Mouse (Mus musculus) layer of hippocampus, postnatal 36 days (tissue): ENCODE results near the gene Fam19a3. TPM values are rescaled to one million over a fixed set of nuclear protein-coding genes. Genes with fewer than 3 reads are reported as not detected.
"Not testable (repeated sequence)": the region's sequence is repeated elsewhere in the genome, so short reads cannot be mapped to it uniquely, and the experiment has no call there.

ENCODE experiments used
- DNase-seq, 2 experiments: peaks; one replicate each; pipeline ENCODE4 v3.0.0; 2022
- total RNA-seq, 2 experiments: library from RNA; stranded (reverse); gene quantifications; 2 replicates each; pipeline ENCODE4 v1.2.3; 2021

The Fam19a3 gene
- total RNA-seq: not detected

- no peak for DNase-seq
Measured at GRCm38 (mm10) chr3:104781471-104781903, at the start of gene Fam19a3. TSS of gene Fam19a3 (minus strand) at chr3:104781840.

DNA sequence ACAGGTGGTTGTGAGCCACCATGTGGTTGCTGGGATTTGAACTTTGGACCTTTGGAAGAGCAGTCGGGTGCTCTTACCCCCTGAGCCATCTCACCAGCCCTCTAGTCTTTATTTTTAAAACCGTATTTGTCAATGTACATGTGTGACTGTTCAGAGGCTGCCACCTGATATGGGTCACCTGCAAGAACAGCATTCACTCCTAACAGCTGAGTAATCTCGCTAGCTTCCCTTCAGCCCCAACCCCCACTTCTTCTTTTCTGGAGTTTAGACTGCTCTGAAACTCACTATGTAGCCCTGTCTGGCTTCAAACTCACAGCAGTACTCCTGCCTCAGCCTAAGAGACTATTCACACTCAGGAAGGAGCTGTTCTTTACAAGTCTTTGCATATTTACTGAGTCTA is 40.8 kb upstream of the Fam19a3 start:
- no peak for DNase-seq

- DNase-seq: no peak
Measured at GRCm38 (mm10) chr3:104820426-104820825, 38.8 kb upstream of the Fam19a3 start.

DNA sequence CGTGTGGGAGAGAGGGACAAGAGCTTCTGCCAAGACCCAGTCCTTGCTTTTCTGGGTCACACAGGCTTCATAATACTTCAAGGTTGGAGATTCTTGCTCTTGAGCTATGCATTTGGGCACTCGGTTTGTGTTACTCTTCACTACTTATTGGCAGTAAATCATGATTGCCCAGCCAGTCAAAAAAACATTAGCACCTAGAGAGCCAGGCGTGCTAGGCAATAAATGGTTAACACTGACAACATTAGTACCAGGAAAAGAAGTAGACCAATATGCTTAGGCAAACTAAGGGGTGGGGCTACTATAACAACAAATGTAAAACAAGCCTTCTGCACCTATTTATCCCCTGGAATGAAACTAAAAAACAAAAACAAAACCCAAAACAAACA is 37.1 kb upstream of the Fam19a3 start:
- no peak for DNase-seq

- DNase-seq: peak; percentile 29 to 31
Measured at GRCm38 (mm10) chr3:104817991-104818748, 36.5 kb upstream of the Fam19a3 start, which contains the start of gene Mov10. TSS of gene Mov10 (minus strand) at chr3:104818563.

GRCm38 (mm10) chr3:104817481-104817990 is 35.9 kb upstream of the Fam19a3 start:
- DNase-seq: peak; percentile 39 to 51

GRCm38 (mm10) chr3:104816130-104816529 is 34.5 kb upstream of the Fam19a3 start:
- no peak for DNase-seq

DNA sequence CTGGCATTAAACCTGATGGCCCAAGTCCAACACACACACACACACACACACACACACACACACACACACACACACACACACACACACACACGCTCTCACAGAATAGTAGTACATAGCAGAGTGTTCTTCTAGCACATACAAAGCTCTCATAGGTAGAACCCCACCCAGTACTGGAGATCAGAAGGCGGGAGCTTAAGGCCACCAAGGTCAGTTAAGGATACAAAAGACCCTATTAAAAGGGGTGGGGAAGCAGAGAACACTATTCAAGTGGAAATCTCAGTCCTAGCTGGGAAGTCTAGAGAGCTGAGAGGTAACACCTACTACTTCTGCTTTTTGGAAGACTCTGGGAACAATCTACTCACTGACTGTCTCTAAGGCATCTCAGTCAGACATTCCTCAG is 33.7 kb upstream of the Fam19a3 start:
- no peak for DNase-seq

DNA sequence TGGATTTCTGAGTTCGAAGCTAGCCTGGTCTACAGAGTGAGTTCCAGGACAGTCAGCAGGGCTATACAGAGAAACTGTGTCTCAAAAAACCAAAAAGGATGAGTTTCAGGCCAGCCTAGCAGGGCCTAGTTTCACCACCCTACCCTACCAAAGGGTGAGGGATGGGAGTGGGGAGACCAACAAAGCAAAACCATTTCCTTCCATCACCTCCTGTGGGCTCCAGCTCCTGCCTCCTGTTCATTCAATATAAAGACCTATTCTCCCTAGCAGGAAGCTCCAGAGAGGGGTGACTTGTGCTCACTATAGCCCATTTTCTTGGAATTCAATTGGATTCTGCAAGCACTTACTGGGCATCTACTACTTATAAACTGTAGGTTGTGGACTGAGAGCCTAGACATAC is 33.1 kb upstream of the Fam19a3 start:
- DNase-seq: no peak

GRCm38 (mm10) chr3:104813227-104813626 is 31.6 kb upstream of the Fam19a3 start:
- DNase-seq: not testable (repeated sequence)

GRCm38 (mm10) chr3:104812254-104812653 is 30.6 kb upstream of the Fam19a3 start:
- no peak for DNase-seq

- no peak for DNase-seq
Measured at GRCm38 (mm10) chr3:104811752-104812151, 30.1 kb upstream of the Fam19a3 start.

- DNase-seq: no peak
Measured at GRCm38 (mm10) chr3:104805539-104805938, 23.9 kb upstream of the Fam19a3 start.

GRCm38 (mm10) chr3:104804312-104804711 is 22.7 kb upstream of the Fam19a3 start:
- no peak for DNase-seq

GRCm38 (mm10) chr3:104801481-104801880 is 19.8 kb upstream of the Fam19a3 start:
- no peak for DNase-seq

DNA sequence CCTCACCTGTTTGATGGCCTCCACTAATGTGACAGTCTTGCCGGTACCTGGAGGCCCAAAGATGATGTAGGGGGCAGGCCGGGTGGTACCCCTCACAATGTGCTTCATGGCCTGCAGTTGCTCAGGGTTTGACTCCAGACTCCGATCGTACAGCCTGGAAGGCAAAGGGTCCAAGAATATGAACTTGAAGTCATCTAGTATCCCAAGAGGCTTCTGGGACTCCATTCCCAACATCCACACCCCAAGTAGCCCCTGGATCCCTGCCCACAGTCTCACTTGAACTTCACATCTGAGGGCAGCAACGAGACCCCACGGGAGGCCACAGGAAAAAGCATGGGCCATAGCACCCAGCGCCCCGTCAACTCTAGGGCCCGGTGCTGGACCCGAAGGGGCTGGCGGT is 19.0 kb upstream of the Fam19a3 start:
- DNase-seq: no peak

- no peak for DNase-seq
Measured at GRCm38 (mm10) chr3:104796430-104797082, 14.9 kb upstream of the Fam19a3 start.

GRCm38 (mm10) chr3:104795661-104796340 is 14.2 kb upstream of the Fam19a3 start:
- no peak for DNase-seq

DNA sequence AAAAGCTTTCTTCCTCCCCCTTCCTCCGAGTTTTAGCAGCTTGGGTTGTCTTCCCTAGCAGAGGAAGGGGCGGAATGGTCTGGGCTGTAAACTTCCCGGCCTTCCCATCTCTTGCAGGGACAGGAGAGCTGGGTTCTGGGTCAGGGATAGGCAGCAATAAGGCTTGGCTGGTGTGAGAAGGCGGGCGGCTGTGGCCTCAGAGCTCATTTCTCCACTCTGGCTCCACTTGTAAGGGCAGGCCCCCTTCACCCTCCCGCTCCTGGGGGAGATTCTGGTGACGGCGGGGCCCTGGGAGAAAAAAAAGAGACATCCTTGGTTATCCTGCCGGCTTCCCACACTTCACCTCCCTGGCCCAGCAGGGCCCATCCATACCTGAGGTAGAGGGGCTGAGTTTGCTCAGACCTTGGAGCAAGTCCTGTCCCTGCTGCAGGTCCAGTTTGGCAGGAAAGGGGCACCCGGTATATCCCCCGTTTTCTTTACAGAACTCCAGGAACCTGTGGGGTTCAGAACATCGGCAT is 13.4 kb upstream of the Fam19a3 start:
- DNase-seq: no peak

DNA sequence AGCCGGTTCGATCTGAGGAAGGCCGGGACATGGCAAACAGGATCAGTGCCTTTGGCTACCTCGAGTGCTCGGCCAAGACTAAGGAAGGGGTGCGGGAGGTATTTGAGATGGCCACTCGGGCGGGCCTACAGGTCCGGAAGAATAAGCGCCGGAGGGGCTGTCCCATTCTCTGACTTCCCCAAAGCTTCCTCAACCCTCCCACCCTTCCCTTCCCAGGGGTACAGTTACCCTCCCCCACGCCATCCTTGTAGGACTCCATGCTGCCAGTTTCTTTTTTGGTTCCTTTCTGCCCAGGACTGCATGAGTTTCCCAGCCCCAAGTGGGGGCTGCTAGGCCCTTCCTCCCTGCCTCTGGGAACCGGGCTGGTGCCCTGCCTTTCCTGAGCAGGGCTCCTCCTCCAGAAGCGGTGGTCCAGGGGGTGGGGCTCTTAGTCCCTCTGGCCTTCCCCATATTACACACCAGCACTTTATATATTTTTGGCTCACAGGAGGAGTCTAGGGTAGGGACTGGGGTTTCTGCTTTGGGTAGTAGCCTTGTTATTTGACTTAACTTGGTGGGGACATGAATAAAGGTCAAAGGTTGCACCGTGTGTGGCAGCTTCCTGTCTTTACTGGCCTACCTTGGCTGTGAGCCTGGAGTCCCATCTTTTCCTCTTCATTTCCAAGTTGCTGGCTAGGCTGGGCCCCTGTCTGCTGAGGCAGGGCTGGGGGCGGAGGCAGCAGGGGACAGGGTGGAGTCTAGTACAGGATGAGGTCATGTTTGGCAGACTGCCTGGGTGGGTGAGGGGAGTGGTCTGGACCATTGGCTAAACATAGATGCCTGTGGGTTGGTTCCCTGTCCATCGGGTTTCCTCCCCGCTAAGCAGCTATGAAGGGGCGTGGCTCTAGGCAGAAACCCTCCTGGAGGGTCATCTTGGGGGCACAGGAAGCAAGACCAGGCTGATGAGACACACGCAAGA is 12.5 kb upstream of the Fam19a3 start:
- peak in 1 of 2 experiments; percentile 57 for DNase-seq
